Mouse (Mus musculus) spleen, adult 2 months (tissue): ENCODE results near the gene Dnaja3. TPM values are rescaled to one million over a fixed set of nuclear protein-coding genes. Genes with fewer than 3 reads are reported as not detected.

Experiments
- DNase-seq, 2 experiments: peaks; one replicate each; pipeline versions ENCODE4 v3.0.0 to v3.0.0-alpha.2; 2012 to 2021; ENCODE audit warnings: low spot score in 2 of 2, low read depth in 1 of 2
- H3K27ac ChIP-seq: fragments of 200-500 bp; 2 replicates; pipeline ENCODE4 v1.5.1; 2012; ENCODE audit warnings: low read length, inconsistent platforms; ENCODE audit not compliant: insufficient read depth
- H3K27me3 ChIP-seq: fragments of 200-500 bp; 2 replicates; pipeline ENCODE4 v1.6.1; 2012; ENCODE audit warnings: mild to moderate bottlenecking, moderate library complexity, low read length, inconsistent platforms; ENCODE audit not compliant: control insufficient read depth, insufficient read depth
- H3K36me3 ChIP-seq: fragments of 200-500 bp; 2 replicates; pipeline ENCODE4 v1.6.1; 2012; ENCODE audit warnings: mild to moderate bottlenecking, low read length, inconsistent platforms; ENCODE audit not compliant: control insufficient read depth, insufficient read depth
- H3K4me1 ChIP-seq: fragments of 200-500 bp; 2 replicates; pipeline ENCODE4 v1.6.1; 2011; ENCODE audit warnings: inconsistent platforms; ENCODE audit not compliant: control insufficient read depth, insufficient read depth, insufficient read length
- H3K4me3 ChIP-seq: fragments of 200-500 bp; 2 replicates; pipeline ENCODE4 v1.5.1; 2011; ENCODE audit warnings: mild to moderate bottlenecking, inconsistent platforms; ENCODE audit not compliant: insufficient read depth, insufficient read length; ENCODE audit errors: extremely low read depth
- CTCF ChIP-seq: fragments of 200-500 bp; IDR thresholded peaks from 2 replicates; pipeline ENCODE4 v1.5.1; 2011; ENCODE audit warnings: mild to moderate bottlenecking, inconsistent platforms; ENCODE audit not compliant: insufficient read depth, insufficient read length, insufficient replicate concordance; ENCODE audit errors: extremely low read depth
- POLR2A ChIP-seq: fragments of 200-500 bp; IDR thresholded peaks from 2 replicates; pipeline ENCODE4 v1.6.1; 2011; ENCODE audit warnings: low read depth, low read length, inconsistent platforms
- WGBS: fragments of 180-500 bp; shearing (Covaris S2); methylation state at CpG from one replicate; pipeline ENCODE4 v1.1.7; 2018; 5-methylcytosine and 5-hydroxymethylcytosine counted together
- polyA plus RNA-seq: library from polyadenylated mRNA; depleted of rRNA; stranded (reverse); fragments of >200 nt; gene quantifications from 2 replicates; pipeline ENCODE4 v1.2.3, GENCODE M21; 2012

The Dnaja3 gene
- polyA plus RNA-seq, 1 experiment: 11.0 TPM

DNA sequence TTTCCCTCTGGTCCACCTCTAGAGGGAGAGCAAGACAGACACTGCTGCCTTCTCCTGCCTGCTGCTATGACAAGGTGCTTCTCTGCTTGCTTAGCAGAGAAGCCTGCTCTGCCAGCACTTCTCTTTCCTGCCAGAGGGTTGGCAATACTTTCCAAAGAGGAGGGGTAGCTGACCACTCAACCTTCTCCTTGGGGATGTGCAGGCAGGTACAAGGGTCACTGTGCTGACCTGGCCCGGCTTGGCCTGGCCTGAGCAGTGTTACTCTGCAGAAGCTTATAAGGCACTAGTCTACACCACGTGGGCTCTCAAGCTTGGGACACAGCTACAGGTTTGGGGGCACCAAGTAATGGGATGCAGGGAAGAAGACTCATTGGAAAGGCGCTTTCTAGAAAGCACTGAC, 25.1 kb upstream of the Dnaja3 start:
- no peak for DNase-seq
- Histone ChIP-seq H3K4me3 (no peak overlapping the region), H3K4me1 (no peaks in the 10 kb centered on the region), H3K36me3 (peaks cover 4% of the 10 kb centered on the region), H3K27ac (no peak overlapping the region), H3K27me3 (no peaks in the 10 kb centered on the region)
- WGBS: 94% methylated on average over 3 of the region's 3 CpGs
- TF ChIP-seq POLR2A (no peak), CTCF (no peak)

DNA sequence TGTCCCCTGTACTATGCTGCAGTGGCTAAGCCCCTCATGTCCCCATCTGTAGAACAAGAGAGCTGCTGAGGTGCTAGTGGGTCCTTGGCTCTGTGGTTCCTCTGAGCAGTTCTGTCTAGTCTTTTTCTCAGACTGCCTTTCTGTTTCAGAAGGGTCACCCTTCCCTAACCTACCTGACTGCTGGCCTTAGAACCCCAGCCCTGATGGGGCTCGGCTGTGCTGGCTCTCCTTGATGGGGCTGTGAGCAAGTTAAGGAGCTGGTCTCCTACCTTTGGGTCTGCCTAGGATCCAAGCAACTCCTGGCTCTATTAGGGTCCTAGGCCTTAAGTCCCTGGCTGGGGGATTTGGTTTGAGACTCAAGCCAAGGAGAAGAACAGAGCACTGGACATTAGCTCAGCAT, 24.5 kb upstream of the Dnaja3 start:
- Histone ChIP-seq H3K36me3 (peaks cover 4% of the 10 kb centered on the region), H3K4me3 (no peak overlapping the region), H3K27me3 (no peaks in the 10 kb centered on the region), H3K4me1 (no peaks in the 10 kb centered on the region), H3K27ac (no peak overlapping the region)
- TF ChIP-seq CTCF (no peak), POLR2A (no peak)
- no peak for DNase-seq
- WGBS: 88% methylated on average over 1 of the region's 1 CpGs

DNA sequence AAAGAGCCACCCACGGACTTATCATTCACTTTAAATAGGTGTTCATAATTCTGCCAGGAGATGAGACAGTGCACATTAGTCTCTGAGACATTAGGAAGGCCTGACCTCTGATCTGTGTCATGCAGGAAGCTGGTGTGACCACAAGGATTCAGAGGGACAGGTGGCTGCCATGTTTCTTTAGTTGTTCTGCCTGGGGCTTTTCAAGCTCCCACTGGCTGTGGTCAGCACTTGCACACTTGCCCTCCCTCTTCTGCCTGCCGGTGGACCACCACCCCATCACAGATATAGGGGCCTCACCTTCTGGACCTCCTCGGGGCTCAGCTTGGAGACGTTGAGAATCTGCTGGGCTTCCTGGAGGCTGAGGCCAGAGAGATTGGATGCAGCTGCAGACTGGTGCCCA, 23.0 kb upstream of the Dnaja3 start:
- DNase-seq: no peak
- Histone ChIP-seq H3K27me3 (no peaks in the 10 kb centered on the region), H3K27ac (no peak overlapping the region), H3K4me1 (no peaks in the 10 kb centered on the region), H3K4me3 (no peak overlapping the region), H3K36me3 (peaks cover 4% of the 10 kb centered on the region)
- 65% methylated on average over 4 of the region's 4 CpGs for WGBS
- no peak for TF ChIP-seq POLR2A
- no peak for TF ChIP-seq CTCF

DNA sequence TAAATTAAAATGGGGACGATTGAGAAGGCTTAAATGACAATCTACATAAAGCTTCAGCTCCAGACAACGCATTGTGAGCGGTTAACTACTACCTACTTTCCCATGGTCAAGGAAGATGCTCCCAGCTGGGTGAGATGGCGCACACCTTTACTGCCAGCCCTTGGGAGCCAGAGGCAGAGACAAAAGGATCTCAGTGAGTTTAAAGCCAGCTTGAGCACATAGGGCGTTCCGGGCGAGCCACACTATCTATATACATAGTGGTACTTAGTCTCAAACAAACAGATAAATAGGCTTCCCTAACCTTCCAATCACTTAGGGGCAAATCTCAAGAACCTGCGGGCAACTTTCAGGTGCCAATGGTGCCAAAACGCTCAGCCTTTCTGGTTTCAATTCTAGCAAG, 15.7 kb upstream of the Dnaja3 start:
- Histone ChIP-seq H3K27me3 (no peaks in the 10 kb centered on the region), H3K4me1 (peaks cover 3% of the 10 kb centered on the region; the same call in 1 of the 2 replicates), H3K27ac (no peak overlapping the region), H3K4me3 (peak overlapping the region; percentile 93), H3K36me3 (peaks cover 14% of the 10 kb centered on the region)
- TF ChIP-seq CTCF (no peak), POLR2A (no peak)
- WGBS: 27% methylated on average over 9 of the region's 9 CpGs
- DNase-seq: no peak

DNA sequence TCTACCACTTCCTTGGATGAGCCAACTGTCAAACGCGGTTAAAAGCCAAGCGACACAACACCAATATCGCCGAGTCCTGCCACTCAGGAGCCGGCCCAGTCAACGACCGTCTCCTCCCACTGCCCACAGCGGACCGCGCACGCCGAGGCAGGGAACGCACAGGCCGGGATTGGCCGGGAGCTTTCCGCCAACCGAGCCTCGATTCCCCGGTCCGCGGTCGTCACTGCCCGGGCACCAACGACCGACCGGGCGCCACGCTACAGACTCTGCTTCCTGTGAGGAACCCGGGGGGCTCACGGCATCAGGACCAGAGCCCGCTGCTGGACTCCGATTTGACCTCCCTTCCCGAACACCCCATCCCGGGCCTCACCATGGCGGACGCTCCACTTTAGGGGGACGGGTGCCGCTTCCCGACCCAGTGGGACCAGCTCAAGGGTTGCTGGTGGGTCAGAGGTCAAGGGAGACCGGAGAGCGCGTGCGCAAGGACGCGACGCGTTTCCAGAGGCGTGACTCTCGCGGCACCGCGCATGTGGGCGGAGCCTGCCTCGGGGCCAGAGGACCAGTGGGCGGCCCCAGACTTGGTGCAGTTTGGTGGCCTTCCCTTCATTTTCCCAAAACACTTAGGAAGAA, 15.2 kb upstream of the Dnaja3 start, which contains the start of gene Pam16:
Pam16 (minus strand) TSS at position 508 of the 630 bp plus-strand sequence.
- Histone ChIP-seq H3K4me1 (peaks cover 3% of the 10 kb centered on the region; the same call in 1 of the 2 replicates), H3K27me3 (no peaks in the 10 kb centered on the region), H3K27ac (peak within 1 kb of the TSS; percentile 77), H3K36me3 (peaks cover 14% of the 10 kb centered on the region), H3K4me3 (peak within 1 kb of the TSS; percentile 93)
- TF ChIP-seq POLR2A (no peak), CTCF (no peak)
- peak; percentile 66 to 85 for DNase-seq
- under 1% methylated on average over 56 of the region's 56 CpGs for WGBS

DNA sequence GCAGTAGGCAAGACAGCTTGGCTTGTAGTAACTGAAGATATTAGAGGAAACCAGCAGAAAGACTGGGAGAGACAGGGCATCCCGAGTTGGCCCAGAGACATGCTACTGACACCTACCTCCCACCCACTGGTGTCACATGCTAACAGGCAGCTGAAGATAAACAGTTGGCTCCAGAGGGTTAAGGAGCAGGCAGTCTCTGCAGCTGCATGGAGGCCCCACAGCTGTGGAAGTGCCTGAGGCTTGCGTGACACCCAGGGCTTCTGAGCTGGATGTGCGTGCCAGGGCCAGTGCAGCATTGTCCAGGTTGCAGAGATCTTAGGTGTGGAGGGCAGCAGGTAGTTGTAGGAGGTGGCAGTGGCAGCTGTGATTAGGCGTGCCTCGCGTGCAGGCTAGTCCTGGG, 12.7 kb upstream of the Dnaja3 start:
- no peak for TF ChIP-seq CTCF
- TF ChIP-seq POLR2A: no peak
- WGBS: 91% methylated on average over 6 of the region's 6 CpGs
- H3K36me3 ChIP-seq: peaks cover 22% of the 10 kb centered on the region
- no peak overlapping the region for H3K4me3 ChIP-seq
- H3K27ac ChIP-seq: no peak overlapping the region
- no peak for DNase-seq
- H3K4me1 ChIP-seq: peaks cover 3% of the 10 kb centered on the region; the same call in 1 of the 2 replicates
- H3K27me3 ChIP-seq: no peaks in the 10 kb centered on the region

DNA sequence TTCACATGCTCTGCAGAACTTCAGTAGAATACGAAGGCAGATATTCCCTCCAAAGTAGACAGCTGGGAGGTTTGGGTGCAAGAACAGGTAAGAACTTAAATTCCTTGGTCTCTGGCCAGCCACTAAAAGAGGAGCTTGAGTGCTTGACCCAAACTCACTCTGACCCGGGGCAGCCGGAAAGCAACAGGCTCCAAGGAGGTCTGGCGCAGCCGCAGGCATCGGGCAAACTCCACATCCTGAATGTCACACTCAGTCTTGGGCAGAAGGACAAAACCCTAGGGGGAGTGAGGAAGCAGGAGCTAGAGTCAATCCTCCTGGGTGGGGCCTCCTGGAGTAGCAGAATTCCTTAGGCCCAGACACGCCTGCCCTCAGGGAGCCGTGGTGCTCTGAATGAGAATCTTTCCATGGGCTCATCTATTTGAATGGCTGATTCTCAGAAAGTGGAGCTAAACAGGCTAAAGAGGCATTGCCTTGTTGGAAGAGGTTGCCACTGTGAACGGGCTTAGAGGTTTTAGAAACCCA, 10.8 kb upstream of the Dnaja3 start:
- no peak overlapping the region for H3K4me3 ChIP-seq
- H3K27ac ChIP-seq: no peak overlapping the region
- TF ChIP-seq CTCF (no peak), POLR2A (no peak)
- peaks cover 36% of the 10 kb centered on the region for H3K36me3 ChIP-seq
- H3K27me3 ChIP-seq: no peaks in the 10 kb centered on the region
- WGBS: 91% methylated on average over 9 of the region's 9 CpGs
- no peak for DNase-seq
- peaks cover 2% of the 10 kb centered on the region; the same call in 1 of the 2 replicates for H3K4me1 ChIP-seq
